Mouse (Mus musculus) liver, postnatal 0 days (tissue): ENCODE data around the gene Wwp2.

Experiments
- CTCF ChIP-seq: sonication (generic); IDR thresholded peaks from 2 replicates; pipeline ENCODE4 v1.5.1; 2016; ENCODE audit warnings: antibody characterized with exemption, low read depth
- EP300 ChIP-seq: IDR thresholded peaks from 2 replicates; pipeline ENCODE4 v1.6.1; 2016; ENCODE audit warnings: antibody characterized with exemption, low read depth, mild to moderate bottlenecking

DNA sequence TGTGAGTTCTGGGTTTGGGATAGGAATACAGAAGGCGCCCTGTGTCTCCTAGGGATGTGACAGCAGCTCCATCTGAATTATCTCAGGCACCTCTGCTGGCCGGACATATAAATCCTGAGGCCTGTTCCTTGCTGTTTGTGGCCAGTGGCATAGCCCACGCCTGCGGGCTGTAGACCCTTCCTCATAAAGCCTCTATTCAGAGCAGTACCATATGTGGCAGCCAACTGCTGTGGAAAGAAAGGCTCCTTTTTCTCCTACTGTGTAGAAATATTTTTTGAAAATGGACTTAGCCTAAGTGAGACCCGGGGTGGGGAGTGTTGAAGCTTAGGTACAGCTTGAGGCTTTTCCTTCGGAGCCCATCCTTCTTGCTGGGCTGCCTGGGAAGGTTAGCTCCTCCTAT is 22.1 kb downstream of the Wwp2 start:
- no peak for TF ChIP-seq CTCF
- no peak for TF ChIP-seq EP300
